Mouse (Mus musculus): ENCODE measurements around the gene Apol6. TPM values are rescaled to one million over a fixed set of nuclear protein-coding genes. Genes with fewer than 3 reads are reported as not detected.
A peak's percentile ranks its signal among the peaks of the same experiment; 100 is the strongest.

The Apol6 gene
- total and polyA plus RNA-seq, 3 experiments, result 0.47 to 8.0 (median 0.89) TPM

DNA sequence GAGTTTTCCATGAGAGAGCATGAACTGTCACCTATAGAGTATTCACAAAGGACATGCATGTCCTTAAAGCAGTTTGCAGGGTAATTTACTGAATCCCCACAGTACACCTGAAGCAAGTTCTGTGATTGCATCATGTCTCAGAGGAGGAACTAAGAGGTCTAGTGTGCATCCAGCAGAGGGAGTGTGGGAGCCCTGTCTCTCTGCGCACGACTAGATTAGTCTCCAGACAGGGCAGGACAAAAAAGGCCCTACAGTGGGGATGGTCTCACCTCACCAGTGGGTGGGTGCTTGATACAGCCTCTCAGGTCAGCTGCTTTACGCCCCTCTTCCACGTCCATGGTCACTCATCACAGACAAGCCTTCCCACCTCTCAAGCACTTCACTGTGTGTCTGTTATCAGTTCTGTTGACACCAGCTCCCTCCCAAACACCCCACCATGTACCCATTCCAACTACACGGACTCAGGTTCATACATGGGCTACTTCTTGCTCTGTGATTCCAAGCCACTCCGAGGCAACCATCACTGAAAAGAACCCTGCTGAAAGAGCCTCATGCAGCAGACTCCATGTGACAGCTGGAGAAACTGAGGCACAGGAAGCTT lies 25.7 kb upstream of the Apol6 start:
- peak in 1 of 2 experiments; percentile 45 for DNase-seq
- Histone ChIP-seq H3K4me1 (ENCODE audit: control insufficient read depth, insufficient read depth, low read length) (peaks cover 12% of the 10 kb centered on the region), H3K36me3 (ENCODE audit: control insufficient read depth, insufficient read depth, low read length) (no peaks in the 10 kb centered on the region; the same call in 1 of the 2 replicates), H3K79me2 (replicated peaks; ENCODE audit: control insufficient read depth, insufficient read depth, low read length) (no peaks in the 10 kb centered on the region), H3K4me3 (peak overlapping the region; percentile 30), H3K9ac (ENCODE audit: low read depth, low read length) (peak overlapping the region; percentile 49), H3K27ac (peak overlapping the region; percentile 93), H3K27me3 (ENCODE audit: control insufficient read depth, insufficient read depth, low read length) (no peaks in the 10 kb centered on the region)
- TF ChIP-seq POLR2A (IDR thresholded peaks at IDR 0.05; ENCODE audit: insufficient read depth, low read depth, low read length) (no peak; the same call in 1 of the 2 replicates), EP300 (IDR thresholded peaks at IDR 0.05; ENCODE audit: insufficient read depth, low read depth, low read length) (no peak), CTCF (IDR thresholded peaks at IDR 0.05) (peak; percentile 68)
- 36% methylated on average over 6 of the region's 6 CpGs for WGBS
- intact Hi-C loops (cut with DNase I), result no loop called here

DNA sequence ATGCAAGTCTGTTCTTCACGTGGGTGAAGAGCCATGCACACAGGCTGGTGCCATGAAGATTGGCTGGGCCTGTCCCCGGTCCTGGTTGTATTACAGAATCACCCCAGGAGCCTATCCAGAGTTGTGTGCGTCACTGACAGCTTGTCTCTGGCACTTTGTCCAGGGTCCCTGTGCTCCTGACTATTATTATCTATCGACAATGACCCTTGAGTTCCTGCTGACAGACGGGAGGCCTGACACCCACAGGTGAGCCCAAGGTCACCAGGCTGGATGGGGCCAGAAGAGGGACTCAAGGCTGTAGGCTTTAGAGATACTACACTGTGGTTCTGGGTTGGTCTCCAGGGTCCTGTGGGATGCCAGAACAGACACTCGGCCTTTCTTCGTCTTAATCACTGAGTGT lies 25.0 kb upstream of the Apol6 start:
- Histone ChIP-seq H3K9ac (ENCODE audit: low read depth, low read length) (peak overlapping the region; percentile 67), H3K27ac (peak overlapping the region; percentile 93), H3K36me3 (ENCODE audit: control insufficient read depth, insufficient read depth, low read length) (no peaks in the 10 kb centered on the region; the same call in 1 of the 2 replicates), H3K4me1 (ENCODE audit: control insufficient read depth, insufficient read depth, low read length) (peaks cover 9% of the 10 kb centered on the region), H3K27me3 (ENCODE audit: control insufficient read depth, insufficient read depth, low read length) (no peaks in the 10 kb centered on the region), H3K4me3 (peak overlapping the region; percentile 55), H3K79me2 (replicated peaks; ENCODE audit: control insufficient read depth, insufficient read depth, low read length) (no peaks in the 10 kb centered on the region)
- peak; percentile 49 to 74 for DNase-seq
- WGBS, result 52% methylated on average over 7 of the region's 7 CpGs
- TF ChIP-seq CTCF (IDR thresholded peaks at IDR 0.05) (no peak), POLR2A (IDR thresholded peaks at IDR 0.05; ENCODE audit: insufficient read depth, low read depth, low read length) (peak; percentile 61), EP300 (IDR thresholded peaks at IDR 0.05; ENCODE audit: insufficient read depth, low read depth, low read length) (peak; percentile 97)
- intact Hi-C loops (cut with DNase I), result no loop called here

DNA sequence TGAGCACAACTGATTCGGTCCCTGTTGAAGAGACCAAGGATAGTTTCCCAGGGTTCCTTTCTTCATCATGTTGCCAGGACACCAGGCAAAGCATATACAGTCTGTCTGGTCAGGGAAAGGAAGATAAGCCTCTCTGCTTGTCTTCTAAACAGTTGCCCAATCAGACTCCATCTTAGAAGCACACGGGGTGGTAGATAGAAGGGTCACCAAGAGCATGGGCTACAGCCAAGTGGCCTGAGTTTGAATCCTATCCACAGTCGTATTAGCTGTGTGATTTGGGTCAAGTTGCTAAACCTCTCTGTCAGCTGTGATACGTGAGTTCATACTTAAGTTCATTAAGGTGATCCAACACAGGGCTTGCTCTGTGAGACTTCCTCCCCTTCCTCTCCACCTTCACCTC lies 24.4 kb upstream of the Apol6 start:
- Histone ChIP-seq H3K9ac (ENCODE audit: low read depth, low read length) (peak overlapping the region; percentile 67), H3K27ac (peak overlapping the region; percentile 93), H3K27me3 (ENCODE audit: control insufficient read depth, insufficient read depth, low read length) (no peaks in the 10 kb centered on the region), H3K4me1 (ENCODE audit: control insufficient read depth, insufficient read depth, low read length) (peaks cover 4% of the 10 kb centered on the region; the same call in 1 of the 2 replicates), H3K4me3 (peak overlapping the region; percentile 55), H3K79me2 (replicated peaks; ENCODE audit: control insufficient read depth, insufficient read depth, low read length) (no peaks in the 10 kb centered on the region), H3K36me3 (ENCODE audit: control insufficient read depth, insufficient read depth, low read length) (no peaks in the 10 kb centered on the region; the same call in 1 of the 2 replicates)
- intact Hi-C loops (cut with DNase I), result no loop called here
- peak in 1 of 2 experiments; percentile 24 for DNase-seq
- 49% methylated on average over 4 of the region's 4 CpGs for WGBS
- TF ChIP-seq CTCF (IDR thresholded peaks at IDR 0.05) (no peak), POLR2A (IDR thresholded peaks at IDR 0.05; ENCODE audit: insufficient read depth, low read depth, low read length) (peak; percentile 70; the same call in 1 of the 2 replicates), EP300 (IDR thresholded peaks at IDR 0.05; ENCODE audit: insufficient read depth, low read depth, low read length) (peak; percentile 9; the same call in 1 of the 2 replicates)

DNA sequence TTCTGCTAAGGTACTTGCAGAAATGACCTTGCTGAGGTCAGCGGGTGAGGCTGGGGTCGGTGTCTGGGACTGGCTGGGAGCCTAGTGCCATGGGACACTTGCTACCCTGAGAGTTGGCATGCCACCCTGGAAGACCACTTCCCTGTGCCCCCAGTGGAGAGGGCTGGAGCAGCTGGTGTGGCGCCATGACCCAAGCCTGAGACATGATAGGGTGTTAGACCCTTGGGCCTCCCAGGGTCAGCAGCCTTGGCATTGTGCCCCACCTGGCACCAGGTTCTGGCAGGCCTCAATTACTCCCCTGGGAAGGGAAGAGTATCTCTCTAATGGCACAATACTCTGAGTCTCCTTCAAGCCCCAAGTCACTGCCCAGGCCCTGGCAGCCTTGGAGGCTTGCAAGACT lies 23.5 kb upstream of the Apol6 start:
- H3K27ac ChIP-seq, result peak overlapping the region; percentile 93
- peak overlapping the region; percentile 55 for H3K4me3 ChIP-seq
- intact Hi-C loops (cut with DNase I), result no loop called here

GRCm38 (mm10) chr15:77021851-77022250 lies 22.7 kb upstream of the Apol6 start:
- intact Hi-C loops (cut with DNase I), result no loop called here
- H3K79me2 ChIP-seq (replicated peaks; ENCODE audit: control insufficient read depth, insufficient read depth, low read length), result no peaks in the 10 kb centered on the region
- H3K27ac ChIP-seq, result peak overlapping the region; percentile 93
- H3K4me1 ChIP-seq (ENCODE audit: control insufficient read depth, insufficient read depth, low read length), result peaks cover 7% of the 10 kb centered on the region
- peak overlapping the region; percentile 55 for H3K4me3 ChIP-seq
- no peaks in the 10 kb centered on the region for H3K27me3 ChIP-seq (ENCODE audit: control insufficient read depth, insufficient read depth, low read length)
- 67% methylated on average over 4 of the region's 4 CpGs for WGBS
- DNase-seq, result no peak
- TF ChIP-seq EP300 (IDR thresholded peaks at IDR 0.05; ENCODE audit: insufficient read depth, low read depth, low read length) (no peak), POLR2A (IDR thresholded peaks at IDR 0.05; ENCODE audit: insufficient read depth, low read depth, low read length) (0 out of 2 replicates have a peak, but pooled peaks have one; percentile 9)
- no peaks in the 10 kb centered on the region; the same call in 1 of the 2 replicates for H3K36me3 ChIP-seq (ENCODE audit: control insufficient read depth, insufficient read depth, low read length)
- H3K9ac ChIP-seq (ENCODE audit: low read depth, low read length), result peak overlapping the region; percentile 67

More for the DNA sequence above, 23.5 kb upstream of the Apol6 start:
- H3K9ac ChIP-seq (ENCODE audit: low read depth, low read length), result peak overlapping the region; percentile 67
- 48% methylated on average over 3 of the region's 3 CpGs for WGBS
- H3K36me3 ChIP-seq (ENCODE audit: control insufficient read depth, insufficient read depth, low read length), result no peaks in the 10 kb centered on the region; the same call in 1 of the 2 replicates
- peaks cover 7% of the 10 kb centered on the region for H3K4me1 ChIP-seq (ENCODE audit: control insufficient read depth, insufficient read depth, low read length)
- no peaks in the 10 kb centered on the region for H3K79me2 ChIP-seq (replicated peaks; ENCODE audit: control insufficient read depth, insufficient read depth, low read length)
- DNase-seq, result peak; percentile 62 to 63
- H3K27me3 ChIP-seq (ENCODE audit: control insufficient read depth, insufficient read depth, low read length), result no peaks in the 10 kb centered on the region
- TF ChIP-seq CTCF (IDR thresholded peaks at IDR 0.05) (0 out of 2 replicates have a peak, but pooled peaks have one; percentile 8), POLR2A (IDR thresholded peaks at IDR 0.05; ENCODE audit: insufficient read depth, low read depth, low read length) (peak; percentile 62; the same call in 1 of the 2 replicates), EP300 (IDR thresholded peaks at IDR 0.05; ENCODE audit: insufficient read depth, low read depth, low read length) (peak; percentile 19)

DNA sequence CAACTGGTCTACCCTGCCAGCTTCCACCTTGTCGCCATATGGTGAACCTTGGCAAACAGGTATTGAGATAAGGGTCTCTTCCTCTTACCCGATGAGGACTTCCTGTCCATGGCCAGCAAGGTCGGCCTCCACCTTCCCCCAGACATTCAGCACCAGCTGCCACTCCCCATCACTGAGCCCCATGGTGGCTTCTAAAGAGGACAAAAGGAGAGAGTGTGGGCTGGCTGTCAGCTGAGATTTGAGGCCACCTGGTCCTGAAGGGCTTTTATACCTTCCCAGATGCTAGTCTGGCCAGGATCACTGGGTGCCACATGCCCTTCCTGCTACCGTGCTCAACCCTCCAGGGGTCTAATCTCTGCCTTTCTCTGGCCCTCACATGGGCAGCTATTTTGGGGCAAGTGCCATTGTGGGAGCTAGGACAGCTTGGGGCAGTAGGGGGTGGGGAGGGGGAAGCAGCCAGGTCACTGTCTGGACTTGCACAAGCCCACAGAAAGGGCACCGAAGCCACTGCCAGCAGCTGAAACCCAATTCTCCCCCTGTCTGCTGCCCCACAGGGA lies 22.1 kb upstream of the Apol6 start:
- H3K4me3 ChIP-seq, result peak overlapping the region; percentile 55
- intact Hi-C loops (cut with DNase I), result no loop called here
- H3K27ac ChIP-seq, result peak overlapping the region; percentile 93
- DNase-seq, result peak; percentile 71 to 85
- WGBS, result 42% methylated on average over 5 of the region's 5 CpGs
- no peaks in the 10 kb centered on the region for H3K79me2 ChIP-seq (replicated peaks; ENCODE audit: control insufficient read depth, insufficient read depth, low read length)
- no peaks in the 10 kb centered on the region for H3K27me3 ChIP-seq (ENCODE audit: control insufficient read depth, insufficient read depth, low read length)
- peaks cover 8% of the 10 kb centered on the region for H3K4me1 ChIP-seq (ENCODE audit: control insufficient read depth, insufficient read depth, low read length)
- TF ChIP-seq POLR2A (IDR thresholded peaks at IDR 0.05; ENCODE audit: insufficient read depth, low read depth, low read length) (peak; percentile 98), EP300 (IDR thresholded peaks at IDR 0.05; ENCODE audit: insufficient read depth, low read depth, low read length) (peak; percentile 89), CTCF (IDR thresholded peaks at IDR 0.05) (no peak)
- peak overlapping the region; percentile 67 for H3K9ac ChIP-seq (ENCODE audit: low read depth, low read length)
- no peaks in the 10 kb centered on the region; the same call in 1 of the 2 replicates for H3K36me3 ChIP-seq (ENCODE audit: control insufficient read depth, insufficient read depth, low read length)

All from heart, adult 2 months (tissue).